Mouse (Mus musculus) megakaryocyte, embryonic 14.5 days (primary cell): ENCODE data around the gene Cetn2. TPM values are rescaled to one million over a fixed set of nuclear protein-coding genes. Genes with fewer than 3 reads are reported as not detected.

Experiments
- H3K27me3 ChIP-seq: replicated peaks from 2 replicates; pipeline ENCODE3; 2012; ENCODE audit warnings: inconsistent platforms
- H3K36me3 ChIP-seq: replicated peaks from 2 replicates; pipeline ENCODE3; 2012; ENCODE audit warnings: low read length, inconsistent platforms, mixed read lengths
- H3K4me1 ChIP-seq: 2 replicates; pipeline ENCODE4 v1.6.1; 2012; ENCODE audit warnings: inconsistent platforms
- H3K4me3 ChIP-seq: replicated peaks from 2 replicates; pipeline ENCODE3; 2012; ENCODE audit warnings: moderate library complexity, mild to moderate bottlenecking, inconsistent platforms
- H3K9me3 ChIP-seq: 2 replicates; pipeline ENCODE4 v1.6.1; 2012; ENCODE audit warnings: inconsistent platforms
- FLI1 ChIP-seq: IDR thresholded peaks from 2 replicates; pipeline ENCODE4 v1.6.1; 2012; ENCODE audit warnings: low read length, inconsistent platforms, mixed read lengths
- GATA1 ChIP-seq: IDR thresholded peaks from 3 replicates; pipeline ENCODE4 v1.6.1; 2012; ENCODE audit warnings: mixed read lengths, low read length, inconsistent platforms, borderline replicate concordance
- polyA plus RNA-seq: library from polyadenylated mRNA; stranded (reverse); fragments of >175 nt; gene quantifications from 2 replicates; pipeline ENCODE4 v1.2.3, GENCODE M21; 2012; ENCODE audit warnings: low replicate concordance; ENCODE audit not compliant: insufficient read depth

Cetn2 gene
- polyA plus RNA-seq, 1 experiment: 6.5 TPM

DNA sequence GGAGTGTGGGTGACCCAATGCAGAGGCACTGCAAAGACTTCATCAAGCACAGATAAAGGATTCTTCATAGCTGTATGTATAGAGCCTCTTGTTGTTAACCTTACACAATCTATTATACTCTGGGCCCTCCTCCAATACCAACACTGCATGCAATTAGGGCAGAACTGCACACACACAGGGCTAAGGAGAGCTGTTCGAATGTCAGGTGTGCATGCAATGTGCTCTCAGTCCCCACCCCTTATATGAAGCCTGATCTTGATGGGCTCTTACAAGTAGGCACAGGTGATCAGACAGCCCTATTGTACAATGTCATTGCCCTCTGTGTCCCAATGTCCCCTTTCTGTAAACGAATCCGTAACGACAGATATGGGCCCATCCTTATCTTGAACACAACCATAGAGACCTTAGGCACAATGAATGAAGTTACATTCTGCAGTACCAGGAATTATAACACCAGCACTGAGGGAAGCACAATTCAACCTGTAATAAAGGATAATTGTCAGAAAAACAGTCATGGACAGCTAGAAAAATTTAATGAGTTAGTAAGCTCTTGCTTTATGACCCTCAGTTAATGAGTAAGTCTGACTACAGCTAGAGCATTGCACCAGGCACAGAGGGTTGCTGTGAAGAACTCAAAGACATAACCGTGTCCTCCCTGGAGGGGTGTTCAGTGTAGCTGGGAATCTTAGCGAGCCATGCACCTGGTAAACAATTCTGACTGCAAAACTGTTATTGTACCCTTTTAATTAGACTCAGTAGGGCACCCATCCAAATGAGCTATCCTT is 10.4 kb downstream of the Cetn2 start:
- Histone ChIP-seq H3K36me3 (no peaks in the 10 kb centered on the region), H3K9me3 (no peaks in the 10 kb centered on the region), H3K4me1 (peaks cover 4% of the 10 kb centered on the region), H3K27me3 (peaks cover 9% of the 10 kb centered on the region), H3K4me3 (no peak overlapping the region)
- TF ChIP-seq FLI1: no peak
- no peak for TF ChIP-seq GATA1

DNA sequence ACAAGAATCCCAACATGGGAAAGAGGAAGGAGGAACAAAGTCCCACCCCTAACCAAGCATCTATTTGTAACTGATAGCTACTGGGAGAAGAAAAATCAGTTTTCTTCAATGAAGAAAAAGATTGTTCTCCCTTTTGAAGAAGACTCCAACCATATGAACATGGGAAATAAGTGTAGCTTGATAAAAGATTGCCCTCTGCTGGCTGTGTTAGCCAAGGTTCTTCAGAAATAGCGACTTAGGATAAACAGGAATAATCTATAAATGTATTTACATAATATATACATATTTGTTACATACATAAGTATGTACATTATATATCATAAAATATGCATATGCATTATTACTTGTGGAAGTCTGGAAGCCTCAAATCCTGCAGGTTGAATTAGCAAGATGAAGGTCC is 15.7 kb downstream of the Cetn2 start:
- H3K4me1 ChIP-seq: no peaks in the 10 kb centered on the region
- no peaks in the 10 kb centered on the region for H3K36me3 ChIP-seq
- no peak overlapping the region for H3K4me3 ChIP-seq
- H3K9me3 ChIP-seq: no peaks in the 10 kb centered on the region
- H3K27me3 ChIP-seq: peaks cover 8% of the 10 kb centered on the region
- TF ChIP-seq FLI1: no peak
- TF ChIP-seq GATA1: no peak

DNA sequence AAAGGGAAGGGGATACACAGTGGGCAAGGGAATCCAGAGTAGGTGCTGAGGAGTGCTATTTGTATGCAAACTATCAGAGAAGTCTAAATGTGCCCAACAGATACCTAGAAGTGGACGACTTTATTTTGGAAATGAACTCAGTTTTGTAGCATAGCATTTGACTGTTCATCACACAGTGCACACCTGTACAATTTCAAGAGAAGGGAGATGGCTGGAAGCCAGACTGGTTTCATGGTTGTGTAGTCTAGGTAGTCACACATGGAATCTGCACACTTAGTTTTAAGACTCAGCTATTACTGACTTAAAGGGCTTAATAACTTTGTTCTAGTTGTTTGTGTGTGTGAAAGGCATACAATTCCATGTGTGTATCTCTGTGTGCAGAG is 22.2 kb downstream of the Cetn2 start:
- TF ChIP-seq GATA1: no peak
- TF ChIP-seq FLI1: no peak

DNA sequence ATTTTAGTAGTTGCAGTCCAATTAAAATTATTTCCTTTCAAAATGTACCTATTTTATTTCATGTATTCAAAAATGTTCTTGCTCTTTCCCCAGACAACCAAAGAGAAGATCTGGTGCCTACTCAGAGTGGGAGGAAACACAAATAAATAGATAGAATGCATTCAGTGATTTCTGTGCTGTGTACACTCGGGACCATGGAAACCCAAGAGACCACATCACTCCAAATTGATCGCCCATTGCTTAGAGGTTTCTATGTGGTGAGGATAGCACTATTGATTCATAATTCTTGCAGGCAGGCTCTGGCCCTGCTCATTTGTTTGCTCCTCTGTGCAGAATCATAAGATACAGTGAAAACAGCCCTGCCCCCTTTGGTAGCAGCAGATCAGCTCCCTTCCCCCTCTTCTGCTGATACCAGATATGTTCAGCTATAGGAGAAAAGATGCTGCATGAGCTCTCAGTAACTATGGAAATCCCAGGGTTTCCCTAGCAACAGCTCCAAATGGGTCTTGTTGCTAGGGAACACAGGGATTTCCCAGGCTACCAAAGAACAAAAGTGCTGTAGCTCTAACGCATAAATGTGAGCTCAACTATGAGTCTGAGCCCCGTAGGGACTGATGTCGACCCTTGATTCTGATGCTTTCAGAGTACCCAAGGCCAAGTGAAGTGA is 22.7 kb downstream of the Cetn2 start:
- Histone ChIP-seq H3K4me1 (no peaks in the 10 kb centered on the region), H3K36me3 (no peaks in the 10 kb centered on the region), H3K9me3 (no peaks in the 10 kb centered on the region), H3K27me3 (peaks cover 9% of the 10 kb centered on the region), H3K4me3 (no peak overlapping the region)
- TF ChIP-seq FLI1 (no peak), GATA1 (no peak)

More for the DNA sequence above, 22.2 kb downstream of the Cetn2 start:
- Histone ChIP-seq H3K4me1 (no peaks in the 10 kb centered on the region), H3K4me3 (no peak overlapping the region), H3K27me3 (peaks cover 9% of the 10 kb centered on the region), H3K36me3 (no peaks in the 10 kb centered on the region), H3K9me3 (no peaks in the 10 kb centered on the region)

Other genes starting within 250 kb of the Cetn2 start
- not detected in 2 replicates for gene Gabrq, start 93.2 kb downstream of the Cetn2 start, polyA plus RNA-seq
- gene Nsdhl, start 146 bp upstream of the Cetn2 start, polyA plus RNA-seq: 3.1 and 5.2 TPM in 2 replicates
- gene Zfp185, start 68.9 kb upstream of the Cetn2 start, polyA plus RNA-seq: not detected in 2 replicates
- not detected in 2 replicates for gene Pnma5, start 118.7 kb upstream of the Cetn2 start, polyA plus RNA-seq
- not detected in 2 replicates for gene Pnma3, start 146.4 kb upstream of the Cetn2 start, polyA plus RNA-seq
- not detected in 2 replicates for gene Xlr4a, start 164.1 kb upstream of the Cetn2 start, polyA plus RNA-seq
- gene Xlr3a, start 178.7 kb upstream of the Cetn2 start, polyA plus RNA-seq: not detected in 2 replicates
- 0.03 TPM in 1 of 2 replicates, not detected in the other for gene Gm14685, start 198.6 kb upstream of the Cetn2 start, polyA plus RNA-seq
- not detected in 2 replicates for gene Xlr5b, start 230.4 kb upstream of the Cetn2 start, polyA plus RNA-seq
- not detected in 2 replicates for gene DXBay18, start 231.0 kb upstream of the Cetn2 start, polyA plus RNA-seq